Mouse (Mus musculus) embryonic facial prominence, embryonic 10.5 days (tissue): ENCODE measurements around the gene Trem2. TPM values are rescaled to one million over a fixed set of nuclear protein-coding genes. Genes with fewer than 3 reads are reported as not detected.

Experiments used
- DNase-seq: peaks from one replicate; pipeline ENCODE4 v3.0.0-alpha.2; 2017; ENCODE audit warnings: low spot score
- H3K27ac ChIP-seq: fragments of 300-500 bp; sonication (generic); replicated peaks from 2 replicates; pipeline ENCODE4 v1.5.1; 2016; ENCODE audit warnings: mild to moderate bottlenecking
- H3K27me3 ChIP-seq: fragments of 300-500 bp; sonication (generic); replicated peaks from 2 replicates; pipeline ENCODE4 v1.6.1; 2016; ENCODE audit warnings: low read depth, mild to moderate bottlenecking; ENCODE audit not compliant: poor library complexity, severe bottlenecking
- H3K36me3 ChIP-seq: fragments of 300-500 bp; sonication (generic); replicated peaks from 2 replicates; pipeline ENCODE4 v1.6.1; 2016; ENCODE audit warnings: mild to moderate bottlenecking, moderate library complexity
- H3K4me1 ChIP-seq: fragments of 300-500 bp; sonication (generic); 2 replicates; pipeline ENCODE4 v1.6.1; 2016
- H3K4me3 ChIP-seq: fragments of 300-500 bp; sonication (generic); 2 replicates; pipeline ENCODE4 v1.5.1; 2016; ENCODE audit warnings: mild to moderate bottlenecking, moderate library complexity
- H3K9me3 ChIP-seq: fragments of 300-500 bp; sonication (generic); 2 replicates; pipeline ENCODE4 v1.6.1; 2016; ENCODE audit warnings: mild to moderate bottlenecking
- WGBS: fragments of 180-500 bp; shearing (Covaris S2); methylation state at CpG from one replicate; pipeline ENCODE4 v1.1.7; 2016; 5-methylcytosine and 5-hydroxymethylcytosine counted together
- polyA plus RNA-seq: library from polyadenylated mRNA; unstranded; fragments of >200 nt; fragmentation: Nextera tagmentation; extraction: Ambion mirVana; gene quantifications from 2 replicates; pipeline ENCODE4 v1.2.1, GENCODE M21; 2016

Trem2 gene
- polyA plus RNA-seq, 1 experiment from 2014 or later: 2.5 TPM

- Histone ChIP-seq H3K27ac (no peak overlapping the region), H3K27me3 (no peaks in the 10 kb centered on the region), H3K36me3 (peaks cover 81% of the 10 kb centered on the region), H3K9me3 (no peaks in the 10 kb centered on the region), H3K4me3 (no peak overlapping the region), H3K4me1 (no peaks in the 10 kb centered on the region)
- DNase-seq: no peak
- WGBS: 94% methylated on average over 2 of the region's 2 CpGs
Measured at GRCm38 (mm10) chr17:48388666-48389065, 42.5 kb downstream of the Trem2 start.

GRCm38 (mm10) chr17:48389442-48389841 is 43.2 kb downstream of the Trem2 start:
- H3K4me1 ChIP-seq: no peaks in the 10 kb centered on the region
- no peak for DNase-seq
- H3K36me3 ChIP-seq: peaks cover 89% of the 10 kb centered on the region
- H3K27me3 ChIP-seq: no peaks in the 10 kb centered on the region
- H3K27ac ChIP-seq: no peak overlapping the region
- no peak overlapping the region for H3K4me3 ChIP-seq
- 96% methylated on average over 5 of the region's 5 CpGs for WGBS
- H3K9me3 ChIP-seq: no peaks in the 10 kb centered on the region

- DNase-seq: no peak
- no peaks in the 10 kb centered on the region for H3K4me1 ChIP-seq
- no peaks in the 10 kb centered on the region for H3K27me3 ChIP-seq
- no peak overlapping the region for H3K4me3 ChIP-seq
- 91% methylated on average over 5 of the region's 5 CpGs for WGBS
- no peak overlapping the region for H3K27ac ChIP-seq
- no peaks in the 10 kb centered on the region for H3K9me3 ChIP-seq
- H3K36me3 ChIP-seq: peaks cover 100% of the 10 kb centered on the region
Measured at GRCm38 (mm10) chr17:48391446-48391845, 45.2 kb downstream of the Trem2 start.

GRCm38 (mm10) chr17:48392616-48393015 is 46.4 kb downstream of the Trem2 start:
- no peak for DNase-seq
- Histone ChIP-seq H3K9me3 (no peaks in the 10 kb centered on the region), H3K27ac (no peak overlapping the region), H3K27me3 (no peaks in the 10 kb centered on the region), H3K36me3 (peaks cover 100% of the 10 kb centered on the region), H3K4me1 (no peaks in the 10 kb centered on the region), H3K4me3 (no peak overlapping the region)
- 92% methylated on average over 3 of the region's 3 CpGs for WGBS

GRCm38 (mm10) chr17:48401710-48402109 is 55.5 kb downstream of the Trem2 start:
- DNase-seq: no peak
- Histone ChIP-seq H3K4me1 (no peaks in the 10 kb centered on the region), H3K27ac (no peak overlapping the region), H3K4me3 (no peak overlapping the region), H3K9me3 (no peaks in the 10 kb centered on the region), H3K27me3 (no peaks in the 10 kb centered on the region), H3K36me3 (peaks cover 59% of the 10 kb centered on the region)
- 87% methylated on average over 4 of the region's 4 CpGs for WGBS

- peaks cover 51% of the 10 kb centered on the region for H3K36me3 ChIP-seq
- WGBS: 93% methylated on average over 3 of the region's 3 CpGs
Measured at GRCm38 (mm10) chr17:48402751-48403150, 56.5 kb downstream of the Trem2 start.

More at GRCm38 (mm10) chr17:48402751-48403150, 56.5 kb downstream of the Trem2 start:
- no peak overlapping the region for H3K27ac ChIP-seq
- H3K27me3 ChIP-seq: no peaks in the 10 kb centered on the region
- no peak overlapping the region for H3K4me3 ChIP-seq
- DNase-seq: no peak
- H3K9me3 ChIP-seq: no peaks in the 10 kb centered on the region
- peaks cover 8% of the 10 kb centered on the region for H3K4me1 ChIP-seq

Other genes starting within 250 kb of the Trem2 start
- gene 9830107B12Rik, start 200.1 kb upstream of the Trem2 start, polyA plus RNA-seq: not detected in 2 replicates
- gene A530064D06Rik, start 179.1 kb upstream of the Trem2 start, polyA plus RNA-seq: not detected in 2 replicates
- gene Trem1, start 113.6 kb upstream of the Trem2 start, polyA plus RNA-seq: not detected in 2 replicates
- gene Trem3, start 98.6 kb upstream of the Trem2 start, polyA plus RNA-seq: not detected in 2 replicates
- 0.11 and 0.16 TPM in 2 replicates for gene Treml4, start 82.1 kb upstream of the Trem2 start, polyA plus RNA-seq
- gene Treml2, start 46.9 kb upstream of the Trem2 start, polyA plus RNA-seq: 0.28 and 0.40 TPM in 2 replicates
- not detected in 2 replicates for gene B430306N03Rik, start 30.3 kb upstream of the Trem2 start, polyA plus RNA-seq
- 1.0 and 2.2 TPM in 2 replicates for gene Treml1, start 13.5 kb downstream of the Trem2 start, polyA plus RNA-seq
- 25.4 and 26.6 TPM in 2 replicates for gene Nfya, start 63.5 kb downstream of the Trem2 start, polyA plus RNA-seq
- gene Oard1, start 63.6 kb downstream of the Trem2 start, polyA plus RNA-seq: 87.8 and 89.5 TPM in 2 replicates
- gene Apobec2, start 86.5 kb downstream of the Trem2 start, polyA plus RNA-seq: 0.61 and 1.2 TPM in 2 replicates
- 0.24 and 0.45 TPM in 2 replicates for gene Tspo2, start 105.1 kb downstream of the Trem2 start, polyA plus RNA-seq
- gene Unc5cl, start 108.5 kb downstream of the Trem2 start, polyA plus RNA-seq: 0.20 and 0.51 TPM in 2 replicates